Mouse (Mus musculus) kidney, adult 8-10 months (tissue): Measurements from ENCODE around the gene Eif4g1.

ENCODE experiments used
- DNase-seq, 2 experiments: peaks; one replicate each; pipeline ENCODE4 v3.0.0; 2022

Gene Eif4g1

GRCm38 (mm10) chr16:20726384-20726783, 58.3 kb downstream of the Eif4g1 start:
- DNase-seq, result no peak

- DNase-seq, result peak; percentile 72 to 75
These were observed 62.2 kb downstream of the Eif4g1 start for GRCm38 (mm10) chr16:20730293-20730711.

GRCm38 (mm10) chr16:20731688-20732087, 63.6 kb downstream of the Eif4g1 start:
- DNase-seq, result no peak

GRCm38 (mm10) chr16:20732251-20732924, 64.3 kb downstream of the Eif4g1 start:
- no peak for DNase-seq

DNA sequence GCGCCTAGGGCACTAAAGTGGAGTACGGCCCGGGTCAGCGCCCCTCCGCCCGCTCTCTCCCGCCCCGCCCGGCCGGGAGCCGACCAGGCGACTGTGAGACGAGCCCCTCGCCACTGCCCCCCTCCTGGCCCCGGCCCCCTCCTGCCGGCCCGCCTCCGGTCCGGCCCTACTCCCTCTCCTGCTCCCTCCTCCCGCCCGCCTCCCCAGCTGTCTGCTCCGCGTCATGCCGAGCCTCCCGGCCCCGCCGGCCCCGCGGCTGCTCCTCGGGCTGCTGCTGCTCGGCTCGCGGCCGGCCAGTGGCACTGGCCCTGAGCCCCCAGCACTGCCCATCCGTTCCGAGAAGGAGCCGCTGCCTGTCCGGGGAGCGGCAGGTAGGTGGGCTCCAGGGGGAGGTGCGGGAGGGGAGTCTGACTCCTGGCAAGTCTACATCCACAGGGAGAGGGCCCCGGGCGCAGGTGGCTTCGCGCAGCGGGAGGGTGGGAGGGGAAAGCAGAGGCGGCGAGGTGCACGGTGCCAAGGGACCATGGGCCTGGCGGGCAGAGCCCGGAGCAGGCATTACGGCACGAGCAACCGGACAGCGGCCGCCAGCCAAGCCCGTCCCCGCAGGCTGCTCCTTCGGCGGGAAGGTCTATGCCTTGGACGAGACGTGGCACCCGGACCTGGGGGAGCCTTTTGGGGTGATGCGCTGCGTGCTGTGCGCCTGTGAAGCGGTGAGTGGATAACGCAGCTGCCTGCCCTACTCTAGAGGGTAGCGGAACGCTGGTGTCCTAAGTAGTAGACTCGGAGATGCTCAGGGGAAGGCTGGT, 65.0 kb downstream of the Eif4g1 start, which contains the start of gene Chrd:
Gene Chrd, plus strand, starts transcription at position 203 of the 806 bp plus-strand sequence.
- peak; percentile 36 to 45 for DNase-seq

DNA sequence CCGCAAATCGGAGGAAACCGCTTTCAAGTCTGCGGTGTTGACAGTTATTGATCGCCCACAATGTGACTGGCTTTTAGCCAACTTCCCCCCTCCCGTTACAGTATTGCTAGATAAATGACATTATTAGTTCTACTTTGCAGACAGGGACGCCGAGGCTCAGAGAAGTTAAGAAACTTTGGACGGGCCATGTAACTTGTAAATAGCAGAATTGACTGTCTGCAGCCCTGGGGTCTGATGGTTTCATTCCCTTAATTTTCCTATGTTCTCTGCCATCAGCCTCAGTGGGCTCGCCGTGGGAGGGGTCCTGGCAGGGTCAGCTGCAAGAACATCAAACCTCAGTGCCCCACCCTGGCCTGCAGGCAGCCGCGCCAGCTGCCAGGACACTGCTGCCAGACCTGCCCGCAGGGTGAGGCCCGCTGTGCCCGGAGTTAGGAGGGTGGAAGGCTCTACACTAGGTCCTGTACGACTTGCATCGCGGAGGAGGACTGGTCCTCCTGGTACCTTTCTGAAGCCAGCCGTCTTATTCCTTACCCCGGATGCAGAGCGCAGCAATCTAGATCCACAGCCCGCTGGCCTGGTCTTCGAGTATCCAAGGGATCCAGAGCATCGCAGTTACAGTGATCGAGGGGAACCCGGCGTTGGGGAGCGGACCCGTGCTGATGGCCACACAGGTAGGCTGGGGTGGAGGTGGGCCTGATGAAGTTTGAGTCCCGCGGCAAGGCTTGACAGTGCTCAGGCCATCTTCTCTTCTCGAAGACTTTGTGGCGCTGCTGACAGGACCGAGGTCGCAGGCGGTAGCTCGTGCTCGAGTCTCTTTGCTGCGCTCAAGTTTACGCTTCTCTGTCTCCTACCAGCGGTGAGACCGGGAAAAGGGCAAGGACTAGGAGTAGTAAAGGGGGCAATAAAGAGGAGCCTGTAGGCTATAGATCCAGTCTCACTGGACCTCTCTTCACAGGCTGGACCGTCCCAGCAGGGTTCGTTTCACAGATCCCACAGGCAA, 65.9 kb downstream of the Eif4g1 start, which contains the start of gene Thpo:
Gene Thpo, minus strand, starts transcription at position 781 of the 1,000 bp plus-strand sequence.
- DNase-seq, result no peak

DNA sequence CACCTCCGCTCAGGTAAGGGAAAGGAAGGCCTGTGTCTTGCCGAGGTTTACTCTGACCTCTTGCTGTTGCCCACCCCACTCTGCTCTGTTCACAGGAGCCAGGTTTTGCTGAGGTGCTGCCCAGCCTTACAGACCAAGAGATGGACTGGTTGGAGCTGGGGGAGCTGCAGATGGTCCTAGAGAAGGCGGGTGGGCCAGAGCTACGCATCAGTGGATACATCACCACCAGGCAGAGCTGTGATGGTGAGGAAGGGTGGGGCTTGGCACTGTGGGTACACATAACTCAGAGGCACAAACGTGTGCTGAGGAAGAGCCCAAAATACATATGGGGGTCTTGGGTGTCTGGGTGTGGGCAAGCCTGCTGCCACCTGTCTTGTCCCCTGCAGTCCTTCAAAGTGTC, 67.5 kb downstream of the Eif4g1 start:
- no peak for DNase-seq

DNA sequence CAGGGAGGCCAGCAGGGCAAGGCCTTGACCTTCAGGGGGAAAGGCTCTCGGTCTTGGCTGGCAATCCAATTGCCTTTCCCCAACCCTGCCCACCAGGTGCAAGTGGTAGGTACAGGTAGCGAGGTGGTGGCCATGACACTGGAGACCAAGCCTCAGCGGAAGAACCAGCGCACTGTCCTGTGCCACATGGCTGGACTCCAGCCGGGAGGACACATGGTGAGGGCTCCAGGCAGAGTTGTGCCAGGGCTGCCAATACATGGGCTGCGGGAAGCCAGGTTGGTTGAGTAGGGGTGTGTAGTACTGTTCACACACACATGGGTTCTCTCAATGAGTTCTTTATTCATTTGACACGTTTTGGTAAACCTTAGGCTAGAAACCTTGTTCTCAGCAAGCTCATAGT, 68.1 kb downstream of the Eif4g1 start:
- DNase-seq, result no peak

DNA sequence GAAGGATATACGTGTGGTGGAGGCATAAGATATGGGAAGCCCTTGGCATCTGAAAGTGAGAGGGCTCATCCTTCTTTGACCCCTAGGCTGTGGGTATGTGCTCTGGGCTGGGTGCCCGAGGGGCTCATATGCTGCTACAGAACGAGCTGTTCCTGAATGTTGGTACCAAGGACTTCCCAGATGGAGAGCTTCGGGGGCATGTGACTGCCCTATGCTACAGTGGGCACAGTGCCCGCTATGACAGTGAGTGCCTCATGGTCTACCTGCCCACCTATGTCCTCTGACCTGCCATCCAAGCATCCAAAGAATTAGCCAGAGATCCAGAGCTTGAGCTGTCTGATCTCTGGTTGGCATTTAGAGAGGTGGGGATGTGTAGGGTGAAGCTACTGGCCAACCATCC, 68.7 kb downstream of the Eif4g1 start:
- no peak for DNase-seq

DNA sequence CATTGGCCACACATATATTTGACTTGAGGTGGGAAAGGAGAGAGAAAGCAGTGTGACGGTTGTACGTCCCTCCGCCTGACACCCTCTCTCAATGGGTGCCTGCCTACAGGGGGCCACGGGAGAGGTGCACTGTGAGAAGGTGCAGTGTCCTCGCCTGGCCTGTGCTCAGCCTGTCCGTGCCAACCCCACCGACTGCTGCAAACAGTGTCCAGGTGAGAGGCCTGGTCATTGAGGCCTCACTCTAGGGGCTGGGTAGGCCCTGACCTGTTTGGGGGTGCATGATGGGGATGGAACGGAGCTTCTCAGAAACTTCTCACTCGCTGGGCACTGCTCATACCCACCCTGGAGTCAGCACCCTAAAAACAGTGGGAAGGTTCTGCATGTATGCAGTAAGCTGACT, 71.7 kb downstream of the Eif4g1 start:
- no peak for DNase-seq
